Mouse (Mus musculus) liver, embryonic 14.5 days (tissue): ENCODE results near the gene Coq2. TPM values are rescaled to one million over a fixed set of nuclear protein-coding genes. Genes with fewer than 3 reads are reported as not detected.

Experiments
- ATAC-seq: fragments of 200-750 bp; cut with Nextera tagmentation; 2 replicates; pipeline ENCODE4 v1.8.0; 2017; ENCODE audit warnings: moderate number of reproducible peaks, mild to moderate bottlenecking, moderate library complexity; ENCODE audit not compliant: insufficient read depth
- DNase-seq, 3 experiments: peaks; one replicate each; pipeline ENCODE4 v3.0.0-alpha.2; 2012 to 2013; ENCODE audit warnings: low read depth in 3 of 3, low spot score in 3 of 3
- H3K27ac ChIP-seq: fragments of 300-500 bp; sonication (generic); 2 replicates; pipeline ENCODE4 v1.5.1; 2014; ENCODE audit warnings: moderate library complexity, mild to moderate bottlenecking, control low read depth, inconsistent platforms
- H3K27me3 ChIP-seq: fragments of 300-500 bp; sonication (generic); 2 replicates; pipeline ENCODE4 v1.6.1; 2014; ENCODE audit warnings: mild to moderate bottlenecking, low read length, moderate library complexity; ENCODE audit not compliant: control insufficient read depth, insufficient read depth
- H3K36me3 ChIP-seq: fragments of 300-500 bp; sonication (generic); replicated peaks from 2 replicates; pipeline ENCODE4 v1.6.1; 2014; ENCODE audit warnings: low read depth; ENCODE audit not compliant: control insufficient read depth, insufficient read depth
- H3K4me1 ChIP-seq, 2 experiments: fragments of 200-500 bp in 1 of 2; fragments of 300-500 bp in 1 of 2; sonication (generic) in 1 of 2; replicated peaks; 2 replicates each; pipeline ENCODE4 v1.6.1; 2012 to 2014; ENCODE audit warnings: antibody characterized with exemption in 1 of 2, inconsistent platforms in 1 of 2, low read length in 1 of 2; ENCODE audit not compliant: control insufficient read depth in 2 of 2, insufficient read depth in 2 of 2
- H3K4me2 ChIP-seq: fragments of 300-500 bp; sonication (generic); 2 replicates; pipeline ENCODE4 v1.6.1; 2014; ENCODE audit warnings: low read depth, mild to moderate bottlenecking, control low read depth, moderate library complexity
- H3K4me3 ChIP-seq, 2 experiments: fragments of 200-500 bp in 1 of 2; fragments of 300-500 bp in 1 of 2; sonication (generic) in 1 of 2; 2 replicates each; pipeline ENCODE4 v1.5.1; 2012 to 2014; ENCODE audit warnings: low read depth in 2 of 2, low read length in 2 of 2, mild to moderate bottlenecking in 2 of 2, control low read depth in 1 of 2, inconsistent platforms in 1 of 2, moderate library complexity in 1 of 2; ENCODE audit not compliant: insufficient read depth in 1 of 2
- H3K9ac ChIP-seq: fragments of 300-500 bp; sonication (generic); replicated peaks from 2 replicates; pipeline ENCODE4 v1.6.1; 2014; ENCODE audit warnings: mild to moderate bottlenecking, control low read depth, moderate library complexity
- H3K9me3 ChIP-seq: fragments of 300-500 bp; sonication (generic); 2 replicates; pipeline ENCODE4 v1.6.1; 2016; ENCODE audit warnings: low read length, mixed read lengths; ENCODE audit not compliant: control insufficient read depth
- CTCF ChIP-seq: IDR thresholded peaks from 2 replicates; pipeline ENCODE4 v1.5.1; 2016; ENCODE audit warnings: antibody characterized with exemption, low read depth, control low read depth
- EP300 ChIP-seq: IDR thresholded peaks from 2 replicates; pipeline ENCODE4 v1.6.1; 2016; ENCODE audit warnings: antibody characterized with exemption, low read depth
- WGBS: fragments of 180-500 bp; shearing (Covaris S2); extraction: QIAGEN DNeasy Blood & Tissue Kit; methylation state at CpG from one replicate; pipeline ENCODE4 v1.1.7; 2014; ENCODE audit not compliant: insufficient replicate concordance; 5-methylcytosine and 5-hydroxymethylcytosine counted together
- polyA plus RNA-seq, 2 experiments: library from polyadenylated mRNA; depleted of rRNA in 1 of 2; stranded (reverse) in 1 of 2; unstranded in 1 of 2; fragments of >200 nt; fragmentation: Nextera tagmentation in 1 of 2; extraction: Ambion mirVana in 1 of 2; gene quantifications; 2 replicates each; pipeline versions ENCODE4 v1.2.1 to v1.2.3; 2012 to 2014

Gene Coq2
- polyA plus RNA-seq, 2 experiments = 23.8 to 25.7 TPM

DNA sequence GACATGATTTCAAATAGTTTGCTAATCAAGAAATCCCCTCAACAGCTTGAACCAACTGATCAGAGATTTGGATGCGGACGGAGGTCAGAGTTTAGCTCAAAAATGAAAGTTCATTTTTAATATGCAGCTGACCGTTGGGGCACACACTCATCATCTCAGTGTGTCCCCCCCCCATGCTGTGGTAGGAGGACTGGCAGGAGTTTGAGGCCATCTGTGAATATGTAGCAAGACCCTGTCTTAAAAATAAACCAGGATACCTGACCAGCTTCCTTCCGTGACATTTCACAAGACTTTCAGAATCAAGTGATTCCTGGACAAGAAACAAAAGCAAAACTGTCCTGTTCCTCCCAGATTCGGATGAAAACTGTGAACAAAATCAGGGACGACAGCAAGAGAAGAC is 34.1 kb upstream of the Coq2 start:
- no peak overlapping the region for H3K9ac ChIP-seq
- peaks cover 0 to 4% of the 10 kb centered on the region in 2 experiments; a peak in 1 of 4 replicates for H3K4me1 ChIP-seq
- TF ChIP-seq CTCF = no peak
- TF ChIP-seq EP300 = no peak
- H3K4me3 ChIP-seq = no peak overlapping the region
- H3K36me3 ChIP-seq = no peaks in the 10 kb centered on the region
- no peak overlapping the region for H3K27ac ChIP-seq
- no peak for DNase-seq
- no peaks in the 10 kb centered on the region for H3K9me3 ChIP-seq
- ATAC-seq = no peak
- no peak overlapping the region for H3K4me2 ChIP-seq
- H3K27me3 ChIP-seq = no peaks in the 10 kb centered on the region
- 64% methylated on average over 6 of the region's 6 CpGs for WGBS

- no peak overlapping the region for H3K27ac ChIP-seq
- no peak overlapping the region for H3K4me3 ChIP-seq
- no peak for ATAC-seq
- DNase-seq = no peak
- no peaks in the 10 kb centered on the region for H3K9me3 ChIP-seq
- no peak overlapping the region for H3K9ac ChIP-seq
- H3K4me1 ChIP-seq = peaks cover 0 to 4% of the 10 kb centered on the region in 2 experiments; a peak in 1 of 4 replicates
- 60% methylated on average over 8 of the region's 8 CpGs for WGBS
- TF ChIP-seq CTCF (no peak), EP300 (no peak)
- H3K36me3 ChIP-seq = no peaks in the 10 kb centered on the region
- H3K4me2 ChIP-seq = no peak overlapping the region
- H3K27me3 ChIP-seq = no peaks in the 10 kb centered on the region
Observed at GRCm38 (mm10) chr5:100706675-100707074, 31.7 kb upstream of the Coq2 start.

GRCm38 (mm10) chr5:100704272-100704671 is 29.3 kb upstream of the Coq2 start:
- H3K4me2 ChIP-seq = no peak overlapping the region
- whole genome bisulfite sequencing = 78% methylated on average over 2 of the region's 2 CpGs
- no peak overlapping the region for H3K9ac ChIP-seq
- H3K36me3 ChIP-seq = no peaks in the 10 kb centered on the region
- DNase-seq (no peak), ATAC-seq (no peak)
- TF ChIP-seq CTCF (peak; percentile 42), EP300 (no peak)
- no peaks in the 10 kb centered on the region for H3K27me3 ChIP-seq
- H3K27ac ChIP-seq = no peak overlapping the region
- no peaks in the 10 kb centered on the region for H3K9me3 ChIP-seq
- H3K4me1 ChIP-seq = no peaks in the 10 kb centered on the region
- no peak overlapping the region for H3K4me3 ChIP-seq

GRCm38 (mm10) chr5:100702325-100702724 is 27.4 kb upstream of the Coq2 start:
- no peaks in the 10 kb centered on the region for H3K36me3 ChIP-seq
- H3K9me3 ChIP-seq = no peaks in the 10 kb centered on the region
- H3K4me2 ChIP-seq = no peak overlapping the region
- DNase-seq (no peak), ATAC-seq (no peak)
- no peaks in the 10 kb centered on the region for H3K4me1 ChIP-seq
- H3K4me3 ChIP-seq = no peak overlapping the region
- 68% methylated on average over 3 of the region's 3 CpGs for WGBS
- H3K27ac ChIP-seq = no peak overlapping the region
- H3K27me3 ChIP-seq = no peaks in the 10 kb centered on the region
- TF ChIP-seq CTCF (no peak), EP300 (no peak)
- no peak overlapping the region for H3K9ac ChIP-seq

- no peaks in the 10 kb centered on the region for H3K36me3 ChIP-seq
Observed at GRCm38 (mm10) chr5:100700861-100701620, 26.1 kb upstream of the Coq2 start.

More at GRCm38 (mm10) chr5:100700861-100701620, 26.1 kb upstream of the Coq2 start:
- WGBS = 67% methylated on average over 13 of the region's 13 CpGs
- Histone ChIP-seq H3K4me1 (no peaks in the 10 kb centered on the region), H3K9ac (no peak overlapping the region), H3K9me3 (no peaks in the 10 kb centered on the region), H3K27me3 (no peaks in the 10 kb centered on the region), H3K4me2 (no peak overlapping the region), H3K4me3 (no peak overlapping the region), H3K27ac (no peak overlapping the region)
- TF ChIP-seq EP300 = no peak
- TF ChIP-seq CTCF = no peak
- ATAC-seq = no peak
- DNase-seq = no peak
